Mouse (Mus musculus) urinary bladder, postnatal 4 days (tissue): ENCODE measurements at regions not wholly inside any gene's neighbourhood (a gene's known extent, or its start where the extent isn't known, plus 50 kb on each side); places are given as distances from the start of the nearest gene placed in this dataset.
A peak's percentile ranks its signal among the peaks of the same experiment; 100 is the strongest.
"Not testable (repeated sequence)": the region's sequence is repeated elsewhere in the genome, so short reads cannot be mapped to it uniquely, and the experiment has no call there.

Experiments
- DNase-seq, 2 experiments: peaks; one replicate each; pipeline ENCODE4 v3.0.0; 2021 to 2022; ENCODE audit warnings: low spot score in 2 of 2

DNA sequence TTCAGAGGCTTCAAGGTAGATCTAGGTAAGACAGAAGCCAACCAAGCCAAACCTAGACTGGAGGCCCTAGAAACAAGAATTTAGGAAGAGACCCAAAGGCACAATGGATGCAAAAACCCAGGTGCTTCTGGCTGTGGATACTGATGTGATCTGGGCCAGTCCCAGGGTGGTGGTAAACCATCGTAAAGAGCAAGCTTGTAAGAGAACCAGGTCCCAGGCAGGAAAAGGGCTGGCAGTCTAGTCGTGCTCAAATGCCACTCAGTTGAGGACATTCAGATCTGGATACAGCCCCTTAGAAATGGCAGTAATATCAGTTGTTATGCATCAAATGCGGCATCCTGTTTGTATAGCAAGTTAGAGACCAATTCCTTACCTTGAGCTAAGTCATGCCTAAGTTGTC, 175.5 kb upstream of the Pkdcc start:
- DNase-seq = no peak

DNA sequence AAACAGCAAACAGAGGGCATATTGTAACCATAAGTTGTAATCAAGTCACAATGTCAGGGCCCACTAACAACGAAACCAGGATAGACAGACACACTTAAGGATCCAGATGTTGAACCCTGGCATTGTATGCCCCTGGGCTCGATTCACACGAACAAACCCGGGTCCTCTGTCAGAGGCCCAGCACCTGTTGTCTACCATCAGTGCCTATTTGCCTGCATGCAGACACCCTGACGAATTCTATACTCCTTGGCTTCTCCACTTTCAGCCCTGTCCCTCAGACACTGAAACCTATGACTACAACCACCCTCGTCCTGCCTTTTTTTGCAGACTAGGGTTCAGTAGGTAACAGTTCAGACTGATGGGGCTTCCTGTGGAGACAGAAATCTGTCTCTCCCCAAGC, 170.6 kb upstream of the Pkdcc start:
- no peak for DNase-seq

DNA sequence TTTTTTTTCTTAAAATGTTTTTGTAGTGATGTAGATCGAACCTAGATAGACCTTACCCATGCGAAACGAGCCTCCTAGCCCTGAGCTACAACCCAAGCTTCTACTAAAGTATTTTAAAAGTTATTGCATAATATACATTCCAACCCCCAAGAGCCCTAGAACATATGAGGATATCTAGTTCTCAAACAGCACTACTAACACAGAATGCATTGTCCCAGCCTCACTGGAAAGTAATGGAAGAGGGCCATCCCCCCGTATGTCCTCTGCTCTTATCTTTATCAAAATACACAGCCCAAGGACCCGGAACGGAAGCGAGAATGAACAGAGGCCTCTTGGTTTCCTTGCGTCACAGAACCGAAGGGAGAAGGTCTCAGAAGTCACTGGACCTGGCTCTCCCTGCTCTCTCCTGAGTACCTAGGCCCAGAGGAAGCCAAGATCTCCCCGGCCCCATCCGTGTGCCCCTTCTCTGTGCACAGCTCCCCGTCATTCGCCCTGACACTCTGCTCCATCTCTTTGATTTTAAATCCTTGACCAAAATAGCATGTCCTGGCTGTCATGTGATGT, 165.0 kb upstream of the Pkdcc start:
- DNase-seq = no peak

DNA sequence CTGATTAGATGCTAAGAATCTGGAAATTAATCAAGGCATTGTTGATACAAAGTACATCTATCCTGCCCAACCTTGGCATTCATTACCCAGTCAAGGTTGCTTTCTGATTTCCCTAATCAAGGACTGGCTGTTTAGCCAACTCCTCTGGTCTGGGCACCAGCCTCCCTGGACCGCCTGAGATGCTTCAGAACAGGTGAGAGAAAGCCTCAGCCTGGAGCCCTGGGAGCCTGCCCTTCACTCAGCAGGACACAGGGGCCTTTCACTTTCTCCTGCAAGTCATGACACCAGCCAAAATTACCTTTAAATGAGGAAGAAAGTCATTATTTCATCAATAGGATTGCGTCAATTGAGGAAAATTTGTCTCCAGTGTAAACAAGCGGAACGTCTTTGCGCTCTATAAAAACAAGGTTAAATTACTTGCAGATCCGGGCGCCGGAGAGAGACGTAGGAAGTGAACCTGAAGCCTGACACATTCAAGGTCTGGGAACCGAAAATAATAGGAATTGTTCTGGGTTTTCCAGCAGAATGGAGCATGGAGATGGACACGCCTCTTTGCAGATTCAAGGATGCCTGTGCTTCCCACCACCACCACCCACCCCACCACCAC, 164.4 kb upstream of the Pkdcc start:
- DNase-seq = peak in 1 of 2 experiments; percentile 40

DNA sequence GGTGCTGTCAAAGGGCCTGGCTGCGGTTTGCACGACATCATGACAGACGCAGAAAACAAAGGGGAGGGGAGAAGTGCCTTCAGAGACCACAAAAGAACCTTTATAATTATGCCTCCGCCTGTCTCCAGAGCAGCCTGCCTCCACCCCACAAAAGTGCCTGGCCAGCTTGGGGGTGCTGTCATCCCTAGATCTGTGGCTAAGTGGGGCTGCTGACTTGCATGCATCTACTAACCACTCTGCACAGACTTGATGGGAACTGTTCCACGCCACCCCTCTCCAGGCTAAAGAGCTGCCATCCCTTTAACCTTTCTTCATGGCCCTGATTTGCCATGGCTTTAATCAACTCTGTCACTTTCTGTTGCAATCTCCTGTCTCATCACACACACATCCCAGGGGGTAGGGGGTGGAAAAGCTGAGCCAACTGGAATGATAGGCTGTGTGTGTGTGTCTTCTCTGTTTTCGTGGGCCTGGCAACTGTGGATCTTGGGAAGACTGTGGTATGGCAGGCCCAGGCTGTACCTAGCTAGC, 162.4 kb upstream of the Pkdcc start:
- peak in 1 of 2 experiments; percentile 47 for DNase-seq

DNA sequence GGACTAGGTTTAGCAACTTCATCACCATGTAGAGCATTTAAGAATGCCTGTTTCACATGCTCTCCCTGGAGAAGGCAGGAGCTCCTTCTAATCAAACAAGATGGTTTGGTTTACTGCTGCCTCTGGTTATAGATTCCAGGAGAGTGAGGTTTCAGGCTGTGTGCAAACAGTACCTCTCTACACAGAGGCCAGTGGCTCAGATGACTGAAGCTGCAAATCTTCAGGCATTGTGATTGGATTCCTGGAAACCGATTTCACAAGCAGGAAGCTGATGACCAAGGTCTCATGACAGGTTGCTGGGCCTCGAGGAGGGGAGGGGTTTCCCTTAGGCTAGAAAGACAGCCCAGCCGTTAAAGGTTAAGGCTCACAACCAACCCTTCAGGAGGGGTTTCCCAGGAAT, 157.3 kb upstream of the Pkdcc start:
- DNase-seq = peak in 1 of 2 experiments; percentile 53

DNA sequence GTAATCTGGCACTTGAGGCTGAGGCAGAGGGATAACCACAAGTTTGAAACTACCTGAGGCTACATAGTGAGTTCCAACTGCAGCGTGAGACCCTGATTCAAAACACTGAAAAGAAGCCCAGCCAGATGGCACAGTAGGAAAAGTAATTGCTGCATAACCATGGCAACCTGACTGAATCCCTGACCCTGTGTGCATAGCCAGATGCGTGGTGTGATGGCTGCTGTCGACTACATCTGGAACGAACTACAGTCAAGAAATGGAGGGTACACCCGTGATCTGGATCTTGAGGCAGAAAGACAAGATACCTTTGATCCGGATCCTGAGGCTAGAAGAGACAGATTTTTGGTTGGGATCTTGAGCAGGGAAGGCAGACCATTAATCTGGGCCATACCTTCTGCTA, 153.2 kb upstream of the Pkdcc start:
- DNase-seq = no peak

DNA sequence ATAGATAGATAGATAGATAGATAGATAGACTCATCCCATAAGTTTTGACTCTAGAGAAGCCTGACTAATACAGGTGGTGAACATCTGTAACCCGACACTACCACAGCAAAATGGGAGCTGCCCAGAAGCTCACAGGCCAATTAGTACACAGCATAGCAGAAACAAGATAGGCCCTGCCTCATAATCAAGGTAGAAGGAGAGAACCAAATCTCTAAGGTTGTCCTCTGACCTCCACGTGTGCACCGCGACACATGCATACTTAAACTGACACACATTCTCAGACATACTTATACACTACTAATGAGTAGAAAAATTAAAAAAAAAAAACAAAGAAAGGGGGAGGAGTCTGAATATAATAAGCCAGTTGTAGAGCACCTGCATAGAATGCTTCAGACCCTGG, 151.2 kb upstream of the Pkdcc start:
- DNase-seq = no peak

DNA sequence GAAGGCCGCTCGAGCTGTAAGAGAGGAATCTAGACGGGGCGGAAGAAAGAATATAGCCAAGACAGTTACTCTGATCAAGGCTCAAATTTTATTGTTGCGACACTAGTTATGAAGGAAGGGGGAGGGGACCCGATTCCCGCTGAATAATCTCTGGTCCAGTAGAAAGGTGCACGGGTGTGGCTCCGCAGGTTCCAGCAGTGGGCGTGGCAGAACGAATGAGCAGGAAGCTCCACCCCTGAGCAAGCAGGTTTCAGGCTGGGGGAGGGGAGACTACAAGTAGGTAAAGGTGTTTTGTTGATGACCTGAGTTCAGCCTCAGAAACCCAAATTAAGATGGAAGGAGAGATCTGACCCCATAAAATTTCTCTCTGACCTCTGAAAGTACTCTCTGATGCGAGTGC, 150.7 kb upstream of the Pkdcc start:
- DNase-seq = not testable (repeated sequence)

DNA sequence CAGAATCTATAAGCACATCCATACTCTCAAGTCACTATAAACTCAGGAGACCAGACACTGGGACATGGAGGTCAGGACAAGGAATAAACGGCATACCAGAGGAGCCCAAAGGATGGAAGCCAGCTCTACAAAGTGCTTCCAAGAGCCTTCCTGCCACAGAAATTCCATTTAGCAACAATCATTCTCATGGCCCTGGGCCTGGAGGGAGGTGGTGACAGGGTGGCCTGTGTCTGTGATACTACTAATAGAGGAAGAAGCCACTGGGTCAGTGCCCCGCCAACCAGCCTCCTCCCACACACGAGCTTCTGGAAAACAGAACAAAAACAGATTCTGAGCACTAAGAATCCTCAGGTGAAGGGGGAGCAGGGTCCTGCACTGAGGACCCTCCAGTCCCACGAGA, 145.8 kb upstream of the Pkdcc start:
- DNase-seq = no peak

DNA sequence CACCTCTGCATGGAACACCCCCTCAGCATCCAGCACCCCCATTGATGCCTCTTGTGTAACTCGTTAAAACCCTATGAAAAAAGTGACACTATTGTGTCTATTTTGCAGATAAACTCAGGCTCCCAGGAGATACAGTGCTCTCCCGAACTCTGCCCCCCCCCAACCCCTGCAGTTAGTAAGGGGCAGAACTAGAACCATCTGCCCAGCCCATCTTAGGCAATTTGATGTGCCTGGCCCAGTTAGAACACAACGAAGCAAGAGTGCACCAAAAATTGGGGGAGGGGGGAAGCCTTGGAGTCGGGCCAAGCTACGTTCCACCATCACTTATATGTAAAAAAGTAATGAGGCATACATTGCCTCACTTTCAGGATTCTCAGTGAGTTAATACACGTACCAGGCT, 143.3 kb upstream of the Pkdcc start:
- no peak for DNase-seq

DNA sequence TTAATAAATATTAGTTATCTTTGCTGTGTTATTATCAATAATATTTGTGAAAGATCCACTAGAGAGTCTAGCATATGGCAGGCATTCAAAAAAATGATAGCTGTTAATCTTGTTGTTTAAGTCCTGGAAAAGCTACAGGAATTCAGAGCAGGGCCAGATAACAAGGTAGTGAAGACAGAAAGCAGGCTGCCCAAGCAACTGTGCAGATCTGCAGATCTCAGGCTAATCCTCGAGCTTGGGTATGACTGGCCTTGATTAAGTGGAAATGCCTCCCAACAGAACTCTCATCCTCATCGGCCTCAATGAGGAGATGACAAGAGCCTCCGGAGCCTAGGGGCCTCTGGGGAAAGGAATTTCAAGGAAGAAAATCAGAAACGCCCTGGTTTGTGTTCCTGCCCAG, 142.9 kb upstream of the Pkdcc start:
- DNase-seq = no peak

DNA sequence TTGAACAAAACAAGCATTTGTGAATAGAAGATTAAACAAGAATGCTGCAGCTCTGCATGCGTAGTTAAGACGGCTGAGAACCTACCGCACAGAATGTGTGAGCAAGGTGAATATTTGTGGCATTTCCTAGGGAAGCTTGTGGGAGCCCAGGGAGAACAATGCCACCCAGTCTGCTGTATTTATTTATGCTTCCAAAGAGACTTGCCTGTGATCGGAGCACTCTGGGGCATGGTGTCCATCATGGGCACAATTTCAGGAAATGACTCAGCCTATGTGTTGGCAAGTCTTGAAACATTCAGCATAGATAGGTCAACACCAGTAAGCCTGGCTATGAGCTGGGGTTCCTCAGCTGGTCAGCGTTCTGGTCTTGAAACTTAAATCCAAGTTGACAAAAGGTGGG, 140.2 kb upstream of the Pkdcc start:
- no peak for DNase-seq

DNA sequence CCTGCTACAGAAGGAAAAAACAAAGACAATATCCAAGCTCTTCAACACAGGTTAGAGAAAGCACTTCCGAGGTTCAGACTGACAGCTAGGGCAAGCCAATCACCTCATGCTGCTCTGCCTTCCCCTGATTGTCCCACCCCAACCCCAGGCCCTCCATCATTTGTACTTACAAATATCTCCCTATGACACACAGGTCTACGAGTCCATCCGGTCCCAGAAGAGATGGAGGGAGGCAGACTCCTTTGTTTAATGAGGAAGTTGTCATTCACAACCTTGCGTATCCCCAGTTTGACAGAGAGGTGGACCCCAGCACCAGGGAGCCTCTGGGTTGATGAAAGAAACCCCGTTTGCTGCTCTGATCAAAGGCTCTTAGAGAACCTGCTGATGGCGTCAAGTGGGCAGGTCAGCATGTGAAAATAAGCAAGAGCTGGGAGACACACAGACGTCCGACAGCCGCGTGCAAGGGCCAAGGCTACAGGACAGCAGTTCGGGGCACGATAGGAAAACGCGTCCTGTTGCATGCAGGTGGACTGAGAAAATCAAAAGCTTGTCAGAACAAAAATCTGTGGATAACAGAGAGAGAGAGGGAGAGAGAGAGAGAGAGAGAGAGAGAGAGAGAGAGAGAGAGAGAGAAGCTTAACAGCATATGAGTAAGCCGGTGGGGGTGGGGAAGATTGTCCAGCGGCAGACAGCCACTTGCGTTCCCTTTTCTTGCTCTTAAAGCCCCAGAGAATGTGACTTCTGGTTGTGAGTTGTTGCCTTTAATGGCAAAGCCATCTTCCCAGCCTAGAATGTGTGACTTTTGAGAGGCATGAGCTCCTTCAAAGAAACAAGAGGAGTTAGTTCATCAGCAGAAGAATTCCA, 137.1 kb upstream of the Pkdcc start:
- DNase-seq = no peak

DNA sequence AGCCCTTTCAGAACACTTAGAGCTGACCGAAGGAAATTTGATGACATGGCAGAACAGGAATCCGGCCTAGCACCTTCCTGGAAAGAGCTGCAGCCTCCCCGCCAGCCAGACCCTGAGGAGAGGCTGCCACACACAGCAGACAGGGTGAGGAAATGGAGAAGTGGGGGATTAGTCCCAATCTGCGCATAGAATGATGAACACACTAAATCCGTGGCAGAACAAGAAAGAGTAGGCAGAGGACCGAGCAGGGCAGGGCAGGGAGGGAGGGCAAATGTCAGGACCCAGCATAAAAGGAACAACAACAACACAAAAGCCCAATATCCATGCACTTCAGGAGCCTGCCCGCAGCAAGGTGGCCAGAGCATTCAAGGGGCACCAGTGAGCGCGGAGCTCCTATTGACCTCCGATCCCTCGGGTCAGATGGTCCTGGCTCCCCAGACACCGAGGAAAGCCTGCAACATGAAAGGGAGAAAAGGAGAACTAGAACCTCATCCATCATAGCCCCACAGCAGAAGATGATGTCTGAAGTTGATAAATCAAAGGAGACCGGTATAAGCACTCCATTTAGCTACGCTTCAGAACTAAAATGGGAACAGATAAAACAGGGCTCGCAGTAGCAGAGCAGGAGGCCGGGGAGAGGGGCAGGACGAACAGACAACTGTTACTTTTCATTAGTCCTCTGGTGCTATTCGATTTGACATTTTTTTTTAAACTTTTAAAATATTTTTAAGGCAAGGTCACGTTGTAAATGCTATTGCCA, 136.3 kb upstream of the Pkdcc start:
- DNase-seq = no peak

DNA sequence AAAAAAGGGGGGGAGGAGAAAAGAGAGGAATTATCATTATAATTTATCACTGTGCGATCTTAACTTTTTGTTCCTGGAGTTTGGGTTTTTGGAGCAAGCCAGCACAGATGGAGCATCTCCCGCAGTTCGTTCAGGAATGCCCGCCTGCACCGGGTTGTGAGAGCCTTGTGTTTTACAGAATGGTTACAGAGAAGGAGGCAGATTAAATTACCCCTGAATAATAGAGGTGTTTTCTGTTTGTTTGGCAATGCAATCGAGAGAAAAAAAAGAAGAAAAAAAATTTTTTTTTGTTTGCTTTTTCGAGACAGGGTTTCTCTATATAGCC, 135.8 kb upstream of the Pkdcc start:
- no peak for DNase-seq

DNA sequence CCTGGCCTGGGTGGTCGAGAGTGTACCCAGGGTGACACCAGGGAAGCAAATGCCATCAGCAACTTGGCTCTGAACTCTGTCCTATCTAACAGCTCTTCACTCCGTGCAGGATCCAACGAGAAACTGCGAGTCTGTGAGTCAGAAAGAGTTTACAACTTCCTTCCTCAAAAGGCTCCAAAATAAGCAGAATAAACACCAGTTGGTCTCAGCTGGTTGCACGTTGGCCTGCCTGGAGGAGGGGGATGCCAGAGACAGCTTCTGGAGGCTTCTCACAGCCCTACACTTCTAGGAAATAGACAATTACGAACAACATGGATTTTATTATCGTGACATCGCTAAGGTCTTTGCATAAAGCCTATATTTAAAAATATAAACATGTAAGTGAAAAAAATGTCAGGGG, 133.4 kb upstream of the Pkdcc start:
- DNase-seq = no peak

DNA sequence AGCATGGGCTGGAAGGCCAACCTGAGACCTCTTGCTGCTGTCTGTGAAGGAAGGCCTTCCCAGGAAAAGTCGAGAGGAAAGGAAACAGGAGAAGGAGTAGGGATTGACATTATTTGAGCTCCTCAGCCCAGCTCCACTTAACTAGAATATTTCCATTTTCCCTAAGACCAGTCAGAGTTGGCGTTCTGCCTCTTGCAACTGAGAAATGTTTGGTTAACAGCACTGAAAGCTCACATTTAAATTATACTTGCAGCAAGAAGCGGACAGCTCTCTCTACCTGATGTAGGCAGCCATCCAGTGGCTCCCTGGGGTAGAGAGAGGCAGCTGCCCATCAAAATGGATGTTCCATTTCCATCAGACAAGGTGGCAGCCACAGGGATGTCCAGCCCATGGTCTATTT, 131.6 kb upstream of the Pkdcc start:
- DNase-seq = peak in 1 of 2 experiments; percentile 40

DNA sequence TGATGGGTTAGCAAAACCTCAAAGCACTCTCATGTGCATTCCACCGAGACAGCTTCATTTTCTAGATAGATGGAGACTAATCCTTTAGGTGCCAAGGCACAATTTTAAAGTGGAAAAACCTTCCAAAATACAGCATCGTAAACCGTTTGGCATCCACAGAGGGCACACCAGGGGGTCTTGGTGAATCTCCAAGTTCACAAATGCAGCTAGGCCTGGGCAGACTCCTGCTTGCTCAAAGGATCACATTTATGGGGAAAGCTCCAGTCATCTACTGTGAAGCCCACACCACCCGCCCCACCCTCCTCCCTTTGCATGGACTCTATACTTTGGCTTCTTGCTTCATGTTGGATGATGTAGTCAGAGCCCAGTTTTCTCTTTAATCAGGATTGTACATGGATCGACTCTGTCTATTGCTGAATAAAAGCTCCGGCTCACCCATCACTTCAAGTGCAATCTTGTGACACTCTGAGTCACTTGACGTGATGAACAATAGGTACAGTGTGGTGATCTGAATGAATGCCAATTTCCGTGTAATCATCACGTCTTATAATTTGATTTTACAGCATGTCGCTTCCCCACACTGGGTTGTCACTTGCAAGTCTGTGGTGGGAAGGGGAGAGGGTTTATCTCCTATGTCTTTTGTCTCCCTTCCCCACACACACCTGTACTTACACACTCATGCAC, 129.2 kb upstream of the Pkdcc start:
- peak in 1 of 2 experiments; percentile 43 for DNase-seq

DNA sequence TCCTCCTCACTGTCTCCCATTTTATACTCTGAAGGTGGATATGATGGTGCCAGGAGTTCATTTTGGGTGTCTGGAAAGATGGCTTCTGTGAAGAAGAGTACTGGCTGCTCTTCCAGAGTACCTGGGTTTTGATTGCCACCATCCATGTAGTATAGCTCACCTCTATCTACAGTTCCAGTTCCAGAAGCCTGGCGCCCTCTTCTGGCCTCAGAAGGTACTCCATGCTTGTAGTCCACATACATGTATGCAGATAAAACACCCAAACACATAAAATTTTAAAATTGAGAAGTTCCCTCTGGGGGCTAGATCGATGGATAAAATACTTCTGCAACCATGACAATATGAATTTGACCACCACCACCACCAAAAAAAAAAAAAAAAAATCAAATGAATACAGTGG, 128.4 kb upstream of the Pkdcc start:
- no peak for DNase-seq

DNA sequence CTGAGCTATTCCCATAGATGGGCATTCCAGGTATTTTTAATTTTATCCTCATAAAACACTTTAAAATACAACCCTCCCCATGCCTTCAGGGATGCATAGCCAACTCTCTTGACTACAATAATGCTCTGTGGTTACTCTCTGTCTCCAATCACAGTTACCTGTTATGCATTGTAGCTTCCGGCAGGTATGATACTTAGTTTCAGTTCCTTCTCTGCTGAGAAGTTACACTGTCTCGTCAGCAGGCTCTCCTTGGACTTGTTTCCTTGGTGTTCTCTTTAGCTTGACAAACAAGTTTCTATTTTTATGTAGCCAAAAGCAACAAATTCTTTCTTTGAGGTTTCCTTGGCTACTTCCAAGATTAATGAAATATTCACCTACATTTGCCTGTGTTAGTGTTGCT, 126.6 kb upstream of the Pkdcc start:
- DNase-seq = no peak
